Mouse (Mus musculus): ENCODE measurements around the gene Oxct1. TPM values are rescaled to one million over a fixed set of nuclear protein-coding genes. Genes with fewer than 3 reads are reported as not detected.

Gene Oxct1
- polyA plus RNA-seq, 1 experiment from 2014 or later = 248 TPM

- Histone ChIP-seq H3K27ac (ENCODE audit: low read length) (no peak overlapping the region), H3K9ac (ENCODE audit: low read length) (no peak overlapping the region), H3K4me1 (replicated peaks; ENCODE audit: control insufficient read depth, insufficient read depth, low read length) (no peaks in the 10 kb centered on the region), H3K36me3 (ENCODE audit: control insufficient read depth, insufficient read depth, low read length) (peaks cover 8% of the 10 kb centered on the region), H3K9me3 (ENCODE audit: control insufficient read depth, low read length) (no peaks in the 10 kb centered on the region), H3K4me3 (ENCODE audit: low read length) (no peak overlapping the region), H3K4me2 (ENCODE audit: low read depth, low read length) (no peak overlapping the region), H3K27me3 (ENCODE audit: control insufficient read depth, insufficient read depth, low read depth, low read length) (no peaks in the 10 kb centered on the region)
- WGBS = 86% methylated on average over 12 of the region's 12 CpGs
- no peak for ATAC-seq (ENCODE audit: low read depth)
These were observed 113.3 kb downstream of the Oxct1 start for GRCm38 (mm10) chr15:4139516-4139915.

GRCm38 (mm10) chr15:4145352-4145751 lies 119.2 kb downstream of the Oxct1 start:
- no peak overlapping the region for H3K27ac ChIP-seq (ENCODE audit: low read length)
- H3K4me3 ChIP-seq (ENCODE audit: low read length) = no peak overlapping the region
- no peaks in the 10 kb centered on the region for H3K4me1 ChIP-seq (replicated peaks; ENCODE audit: control insufficient read depth, insufficient read depth, low read length)
- H3K36me3 ChIP-seq (ENCODE audit: control insufficient read depth, insufficient read depth, low read length) = peaks cover 5% of the 10 kb centered on the region
- H3K27me3 ChIP-seq (ENCODE audit: control insufficient read depth, insufficient read depth, low read depth, low read length) = no peaks in the 10 kb centered on the region
- no peak for ATAC-seq (ENCODE audit: low read depth)
- 84% methylated on average over 5 of the region's 5 CpGs for WGBS
- no peaks in the 10 kb centered on the region for H3K9me3 ChIP-seq (ENCODE audit: control insufficient read depth, low read length)
- no peak overlapping the region for H3K4me2 ChIP-seq (ENCODE audit: low read depth, low read length)
- H3K9ac ChIP-seq (ENCODE audit: low read length) = no peak overlapping the region

GRCm38 (mm10) chr15:4147700-4148099 lies 121.5 kb downstream of the Oxct1 start:
- ATAC-seq (ENCODE audit: low read depth) = no peak
- H3K27me3 ChIP-seq (ENCODE audit: control insufficient read depth, insufficient read depth, low read depth, low read length) = no peaks in the 10 kb centered on the region
- no peaks in the 10 kb centered on the region for H3K9me3 ChIP-seq (ENCODE audit: control insufficient read depth, low read length)
- H3K4me3 ChIP-seq (ENCODE audit: low read length) = no peak overlapping the region
- no peak overlapping the region for H3K4me2 ChIP-seq (ENCODE audit: low read depth, low read length)
- peaks cover 4% of the 10 kb centered on the region for H3K36me3 ChIP-seq (ENCODE audit: control insufficient read depth, insufficient read depth, low read length)
- H3K27ac ChIP-seq (ENCODE audit: low read length) = no peak overlapping the region
- H3K9ac ChIP-seq (ENCODE audit: low read length) = no peak overlapping the region
- no peaks in the 10 kb centered on the region for H3K4me1 ChIP-seq (replicated peaks; ENCODE audit: control insufficient read depth, insufficient read depth, low read length)
- WGBS = 82% methylated on average over 2 of the region's 2 CpGs

GRCm38 (mm10) chr15:4148649-4149389 lies 122.6 kb downstream of the Oxct1 start:
- no peak overlapping the region for H3K27ac ChIP-seq (ENCODE audit: low read length)
- 0 out of 2 replicates have a peak, but pooled peaks cover 2% of the 10 kb centered on the region for H3K36me3 ChIP-seq (ENCODE audit: control insufficient read depth, insufficient read depth, low read length)

GRCm38 (mm10) chr15:4154646-4155045 lies 128.5 kb downstream of the Oxct1 start:
- WGBS = 83% methylated on average over 4 of the region's 4 CpGs
- Histone ChIP-seq H3K9me3 (ENCODE audit: control insufficient read depth, low read length) (no peaks in the 10 kb centered on the region), H3K36me3 (ENCODE audit: control insufficient read depth, insufficient read depth, low read length) (peaks cover 8% of the 10 kb centered on the region), H3K4me2 (ENCODE audit: low read depth, low read length) (no peak overlapping the region), H3K4me1 (replicated peaks; ENCODE audit: control insufficient read depth, insufficient read depth, low read length) (no peaks in the 10 kb centered on the region), H3K27me3 (ENCODE audit: control insufficient read depth, insufficient read depth, low read depth, low read length) (no peaks in the 10 kb centered on the region), H3K4me3 (ENCODE audit: low read length) (no peak overlapping the region), H3K27ac (ENCODE audit: low read length) (no peak overlapping the region), H3K9ac (ENCODE audit: low read length) (no peak overlapping the region)
- ATAC-seq (ENCODE audit: low read depth) = no peak

More at GRCm38 (mm10) chr15:4148649-4149389, 122.6 kb downstream of the Oxct1 start:
- no peak overlapping the region for H3K4me3 ChIP-seq (ENCODE audit: low read length)
- ATAC-seq (ENCODE audit: low read depth) = no peak
- no peaks in the 10 kb centered on the region for H3K27me3 ChIP-seq (ENCODE audit: control insufficient read depth, insufficient read depth, low read depth, low read length)
- no peaks in the 10 kb centered on the region for H3K4me1 ChIP-seq (replicated peaks; ENCODE audit: control insufficient read depth, insufficient read depth, low read length)
- H3K9ac ChIP-seq (ENCODE audit: low read length) = no peak overlapping the region
- 75% methylated on average over 8 of the region's 8 CpGs for WGBS
- no peaks in the 10 kb centered on the region for H3K9me3 ChIP-seq (ENCODE audit: control insufficient read depth, low read length)
- H3K4me2 ChIP-seq (ENCODE audit: low read depth, low read length) = no peak overlapping the region

- no peak for ATAC-seq (ENCODE audit: low read depth)
- no peaks in the 10 kb centered on the region for H3K27me3 ChIP-seq (ENCODE audit: control insufficient read depth, insufficient read depth, low read depth, low read length)
- H3K4me3 ChIP-seq (ENCODE audit: low read length) = no peak overlapping the region
- no peaks in the 10 kb centered on the region for H3K9me3 ChIP-seq (ENCODE audit: control insufficient read depth, low read length)
- H3K36me3 ChIP-seq (ENCODE audit: control insufficient read depth, insufficient read depth, low read length) = no peaks in the 10 kb centered on the region
- WGBS = 53% methylated on average over 2 of the region's 2 CpGs
- H3K4me2 ChIP-seq (ENCODE audit: low read depth, low read length) = no peak overlapping the region
- H3K27ac ChIP-seq (ENCODE audit: low read length) = no peak overlapping the region
- no peak overlapping the region for H3K9ac ChIP-seq (ENCODE audit: low read length)
- H3K4me1 ChIP-seq (replicated peaks; ENCODE audit: control insufficient read depth, insufficient read depth, low read length) = no peaks in the 10 kb centered on the region
These were observed 141.8 kb downstream of the Oxct1 start for GRCm38 (mm10) chr15:4167946-4168345.

GRCm38 (mm10) chr15:4171600-4171999 lies 145.4 kb downstream of the Oxct1 start:
- Histone ChIP-seq H3K36me3 (ENCODE audit: control insufficient read depth, insufficient read depth, low read length) (no peaks in the 10 kb centered on the region), H3K9ac (ENCODE audit: low read length) (no peak overlapping the region), H3K4me2 (ENCODE audit: low read depth, low read length) (no peak overlapping the region), H3K9me3 (ENCODE audit: control insufficient read depth, low read length) (no peaks in the 10 kb centered on the region), H3K4me1 (replicated peaks; ENCODE audit: control insufficient read depth, insufficient read depth, low read length) (no peaks in the 10 kb centered on the region), H3K4me3 (ENCODE audit: low read length) (no peak overlapping the region), H3K27me3 (ENCODE audit: control insufficient read depth, insufficient read depth, low read depth, low read length) (no peaks in the 10 kb centered on the region), H3K27ac (ENCODE audit: low read length) (no peak overlapping the region)
- ATAC-seq (ENCODE audit: low read depth) = no peak
- WGBS = 55% methylated on average over 2 of the region's 2 CpGs

- ATAC-seq (ENCODE audit: low read depth) = no peak
- Histone ChIP-seq H3K9ac (ENCODE audit: low read length) (no peak overlapping the region), H3K4me2 (ENCODE audit: low read depth, low read length) (no peak overlapping the region), H3K27me3 (ENCODE audit: control insufficient read depth, insufficient read depth, low read depth, low read length) (no peaks in the 10 kb centered on the region), H3K27ac (ENCODE audit: low read length) (no peak overlapping the region), H3K4me1 (replicated peaks; ENCODE audit: control insufficient read depth, insufficient read depth, low read length) (no peaks in the 10 kb centered on the region), H3K36me3 (ENCODE audit: control insufficient read depth, insufficient read depth, low read length) (no peaks in the 10 kb centered on the region), H3K4me3 (ENCODE audit: low read length) (no peak overlapping the region), H3K9me3 (ENCODE audit: control insufficient read depth, low read length) (no peaks in the 10 kb centered on the region)
These were observed 171.7 kb downstream of the Oxct1 start for GRCm38 (mm10) chr15:4197913-4198312.

Measured in lung, embryonic 16.5 days (tissue).